22 mouse cellular contexts compared by ENCODE assay signal in the genomic region with DNA sequence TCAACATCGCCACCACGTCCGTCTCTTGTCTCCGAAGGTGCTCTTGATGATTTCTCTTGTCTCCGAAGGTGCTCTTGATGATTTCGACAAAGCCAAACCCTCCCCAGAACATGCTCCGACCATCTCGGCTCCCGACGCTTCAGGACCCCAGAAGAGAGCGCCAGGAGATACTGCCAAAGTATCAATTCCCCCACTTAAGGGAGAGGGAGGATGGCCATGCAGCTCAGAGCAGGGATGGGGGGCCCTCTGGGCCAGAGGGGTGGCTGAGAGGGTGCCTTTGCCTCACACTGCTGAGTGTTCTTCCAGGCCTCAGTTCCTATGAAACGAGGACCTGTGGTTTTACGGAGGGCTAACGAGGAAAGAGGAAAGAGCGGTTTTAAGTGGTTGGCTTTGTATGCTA. TPM values are rescaled to one million over a fixed set of nuclear protein-coding genes. Genes with fewer than 3 reads are reported as not detected.
A peak's percentile ranks its signal among the peaks of the same experiment; 100 is the strongest.
DNase-seq lines count a peak whose midpoint lies in the region; ATAC-seq and TF ChIP-seq lines count a peak whose summit lies in the region.
"Had no signal": no experiment of that assay in that cellular context is flagged by ENCODE, and none has a peak within 500 bp of the region (broad histone marks: within the 10 kb centered on the region; RNA-seq: fewer than 3 reads in every experiment).

No protein-coding gene starts in this region.

- peaks cover 54% of the 10 kb centered on the region for H3K36me3 ChIP-seq in heart, embryonic 12.5 days
- H3K36me3 ChIP-seq in megakaryocyte, embryonic 14.5 days (replicated peaks; ENCODE audit: low read length): peaks cover 53% of the 10 kb centered on the region
- H3K36me3 ChIP-seq in E14TG2a.4 (ENCODE audit: insufficient read depth, low read length) (peaks cover 52% of the 10 kb centered on the region), myocyte (ENCODE audit: control insufficient read depth, insufficient read depth) (peaks cover 27% of the 10 kb centered on the region)
- peaks cover 53% of the 10 kb centered on the region for H3K36me3 ChIP-seq in midbrain, embryonic 13.5 days

- no peak for ATAC-seq in heart, embryonic 12.5 days (ENCODE audit: insufficient number of reproducible peaks, low FRiP score)
- ATAC-seq in megakaryocyte, adult 5-6 weeks (ENCODE audit: poor library complexity, severe bottlenecking): no peak
- ATAC-seq in midbrain, embryonic 13.5 days: no peak
- ATAC-seq: CD4-positive, CD25-positive, alpha-beta regulatory T cell, adult 4 months; forebrain, embryonic 15.5 days; hindbrain, postnatal 0 days; inflammation-experienced regulatory T-cells, adult 6 months; Patski had no signal

- 88% methylated on average over 15 of the region's 15 CpGs for WGBS in heart, embryonic 12.5 days
- WGBS in midbrain, embryonic 13.5 days: 94% methylated on average over 15 of the region's 15 CpGs

- no peak for TF ChIP-seq POLR2A in myocyte (IDR thresholded peaks at IDR 0.05; ENCODE audit: insufficient read length, low read depth)

- DNase-seq in heart, adult 11 months: peak; percentile 83
- DNase-seq: cerebellum, adult 18-20 months; cerebellum, adult 9-10 months; cerebellum, postnatal 14 days; gastrocnemius, postnatal 25 days; heart, adult 2 months had no signal

- H3K4me1 ChIP-seq in heart, embryonic 12.5 days (replicated peaks): peaks cover 12% of the 10 kb centered on the region
- H3K4me1 ChIP-seq in megakaryocyte, embryonic 14.5 days: peaks cover 26% of the 10 kb centered on the region
- H3K4me1 ChIP-seq in E14TG2a.4 (replicated peaks; ENCODE audit: low read depth, low read length): peaks cover 40% of the 10 kb centered on the region
- peaks cover 21% of the 10 kb centered on the region for H3K4me1 ChIP-seq in midbrain, embryonic 13.5 days (replicated peaks)

- H3K4me2 ChIP-seq in heart, embryonic 12.5 days: no peak overlapping the region
- H3K4me2 ChIP-seq in myocyte (ENCODE audit: low read depth): peak overlapping the region; percentile 34
- H3K4me2 ChIP-seq in midbrain, embryonic 13.5 days (replicated peaks): no peak overlapping the region
- H3K4me2 ChIP-seq: forebrain, embryonic 12.5 days; forebrain, embryonic 15.5 days had no signal

- no peaks in the 10 kb centered on the region for H3K27me3 ChIP-seq in heart, embryonic 12.5 days (replicated peaks)
- no peaks in the 10 kb centered on the region for H3K27me3 ChIP-seq in megakaryocyte, embryonic 14.5 days (replicated peaks)
- H3K27me3 ChIP-seq in E14TG2a.4 (ENCODE audit: insufficient read depth, low read length) (no peaks in the 10 kb centered on the region), myocyte (ENCODE audit: control insufficient read depth, insufficient read depth, insufficient read length) (no peaks in the 10 kb centered on the region)
- no peaks in the 10 kb centered on the region for H3K27me3 ChIP-seq in midbrain, embryonic 13.5 days
- H3K27me3 ChIP-seq: embryonic facial prominence, embryonic 12.5 days; forebrain, embryonic 12.5 days; forebrain, embryonic 15.5 days; Patski had no signal

- TF ChIP-seq CTCF in E14TG2a.4 (conservative IDR thresholded peaks at IDR 0.05; ENCODE audit: low read length): no peak

- no peak overlapping the region for H3K27ac ChIP-seq in heart, embryonic 12.5 days (ENCODE audit: poor library complexity, severe bottlenecking)
- no peak overlapping the region for H3K27ac ChIP-seq in midbrain, embryonic 13.5 days
- H3K27ac ChIP-seq: embryonic facial prominence, embryonic 12.5 days; forebrain, embryonic 12.5 days; forebrain, embryonic 15.5 days; heart, adult 2 months; heart, embryonic 10.5 days; hindbrain, embryonic 14.5 days; hindbrain, postnatal 0 days had no signal

- H3K79me2 ChIP-seq in myocyte (ENCODE audit: control insufficient read depth, insufficient read depth): peaks cover 24% of the 10 kb centered on the region

- H3K4me3 ChIP-seq in heart, embryonic 12.5 days: no peak overlapping the region
- H3K4me3 ChIP-seq in megakaryocyte, embryonic 14.5 days (replicated peaks): peak overlapping the region; percentile 5
- peak overlapping the region; percentile 37; the same call in 1 of the 2 replicates for H3K4me3 ChIP-seq in E14TG2a.4 (replicated peaks; ENCODE audit: low read length)
- H3K4me3 ChIP-seq in myocyte: peak overlapping the region; percentile 89
- H3K4me3 ChIP-seq in midbrain, embryonic 13.5 days (replicated peaks): no peak overlapping the region
- H3K4me3 ChIP-seq: forebrain, embryonic 12.5 days; forebrain, embryonic 15.5 days; heart, adult 2 months had no signal

- H3K9me3 ChIP-seq in heart, embryonic 12.5 days (replicated peaks): no peaks in the 10 kb centered on the region
- H3K9me3 ChIP-seq in megakaryocyte, embryonic 14.5 days: no peaks in the 10 kb centered on the region
- H3K9me3 ChIP-seq in E14TG2a.4 (ENCODE audit: low read length): no peaks in the 10 kb centered on the region
- H3K9me3 ChIP-seq in midbrain, embryonic 13.5 days: no peaks in the 10 kb centered on the region
- H3K9me3 ChIP-seq: embryonic facial prominence, embryonic 12.5 days; forebrain, embryonic 12.5 days; forebrain, embryonic 15.5 days; G1E; heart, embryonic 10.5 days had no signal

- H3K9ac ChIP-seq in heart, embryonic 12.5 days: no peak overlapping the region
- no peak overlapping the region for H3K9ac ChIP-seq in midbrain, embryonic 13.5 days (replicated peaks)
- H3K9ac ChIP-seq: embryonic facial prominence, embryonic 12.5 days; forebrain, embryonic 12.5 days; forebrain, embryonic 15.5 days; hindbrain, embryonic 14.5 days had no signal

- no peak overlapping the region for H3ac ChIP-seq in myocyte (ENCODE audit: control insufficient read depth, insufficient read length)

TF ChIP-seq in myocyte, 11 proteins besides CTCF, POLR2A, EP300 and RAD21:
- TF ChIP-seq REST (IDR thresholded peaks at IDR 0.05; ENCODE audit: insufficient read depth, insufficient read length) (no peak), MAX (IDR thresholded peaks at IDR 0.05; ENCODE audit: low read depth) (no peak), USF1 (IDR thresholded peaks at IDR 0.05; ENCODE audit: low read depth) (no peak), TCF3 (IDR thresholded peaks at IDR 0.05; ENCODE audit: insufficient read length, low read depth) (no peak), MYOG (IDR thresholded peaks at IDR 0.05; ENCODE audit: control insufficient read depth in 1 of 3, insufficient read depth in 1 of 3, insufficient read length in 2 of 3, low read depth in 2 of 3) (no peak), E2F4 (IDR thresholded peaks at IDR 0.05; ENCODE audit: insufficient read depth) (no peak), POLR2AphosphoS2 (IDR thresholded peaks at IDR 0.05; ENCODE audit: insufficient read length, low read depth) (no peak)

RNA-seq across cellular contexts. Expression of gene Pex19, which starts 2.0 kb away (rescaled TPM):
- 133 and 139 TPM in 2 replicates for polyA plus RNA-seq in heart, embryonic 12.5 days (2016; fragmentation: Nextera tagmentation; extraction: Ambion mirVana)
- polyA plus RNA-seq in megakaryocyte, embryonic 14.5 days (2012; ENCODE audit: insufficient read depth, low replicate concordance): 4.1 and 18.9 TPM in 2 replicates
- 16.6 and 17.5 TPM in 2 replicates for total RNA-seq in megakaryocyte, adult 5-6 weeks (2015)
- 33.9 and 36.5 TPM in 2 replicates for total RNA-seq in megakaryocyte, adult 5-6 weeks (2017)
- 184 TPM for polyA plus RNA-seq in myocyte (2012; fragmentation: generic; extraction: Trizol)
- polyA plus RNA-seq in midbrain, embryonic 13.5 days (2015; fragmentation: Nextera tagmentation; extraction: Ambion mirVana): 171 and 172 TPM in 2 replicates

RNA-seq across cellular contexts. Expression of gene Dcaf8, which starts 19.3 kb away (rescaled TPM):
- 123 and 125 TPM in 2 replicates for polyA plus RNA-seq in heart, embryonic 12.5 days (2016; fragmentation: Nextera tagmentation; extraction: Ambion mirVana)
- polyA plus RNA-seq in megakaryocyte, embryonic 14.5 days (2012; ENCODE audit: insufficient read depth, low replicate concordance): 15.0 and 34.6 TPM in 2 replicates
- total RNA-seq in megakaryocyte, adult 5-6 weeks (2015): 18.9 and 19.4 TPM in 2 replicates
- total RNA-seq in megakaryocyte, adult 5-6 weeks (2017): 63.9 and 71.6 TPM in 2 replicates
- polyA plus RNA-seq in myocyte (2012; fragmentation: generic; extraction: Trizol): 80.0 TPM
- polyA plus RNA-seq in midbrain, embryonic 13.5 days (2015; fragmentation: Nextera tagmentation; extraction: Ambion mirVana): 106 and 109 TPM in 2 replicates

RNA-seq across cellular contexts. Expression of gene Ncstn, which starts 46.0 kb away (rescaled TPM):
- 132 TPM in 2 replicates for polyA plus RNA-seq in heart, embryonic 12.5 days (2016; fragmentation: Nextera tagmentation; extraction: Ambion mirVana)
- polyA plus RNA-seq in megakaryocyte, embryonic 14.5 days (2012; ENCODE audit: insufficient read depth, low replicate concordance): 0.76 and 7.6 TPM in 2 replicates
- 81.2 and 87.8 TPM in 2 replicates for total RNA-seq in megakaryocyte, adult 5-6 weeks (2015)
- 39.8 and 45.5 TPM in 2 replicates for total RNA-seq in megakaryocyte, adult 5-6 weeks (2017)
- polyA plus RNA-seq in myocyte (2012; fragmentation: generic; extraction: Trizol): 49.7 TPM
- 126 and 129 TPM in 2 replicates for polyA plus RNA-seq in midbrain, embryonic 13.5 days (2015; fragmentation: Nextera tagmentation; extraction: Ambion mirVana)

RNA-seq across cellular contexts. Expression of gene Copa, which starts 46.2 kb away (rescaled TPM):
- polyA plus RNA-seq in heart, embryonic 12.5 days (2016; fragmentation: Nextera tagmentation; extraction: Ambion mirVana): 214 and 219 TPM in 2 replicates
- polyA plus RNA-seq in megakaryocyte, embryonic 14.5 days (2012; ENCODE audit: insufficient read depth, low replicate concordance): 2.9 and 15.6 TPM in 2 replicates
- 120 and 132 TPM in 2 replicates for total RNA-seq in megakaryocyte, adult 5-6 weeks (2015)
- total RNA-seq in megakaryocyte, adult 5-6 weeks (2017): 122 and 132 TPM in 2 replicates
- 144 TPM for polyA plus RNA-seq in myocyte (2012; fragmentation: generic; extraction: Trizol)
- polyA plus RNA-seq in midbrain, embryonic 13.5 days (2015; fragmentation: Nextera tagmentation; extraction: Ambion mirVana): 190 and 202 TPM in 2 replicates

Comparison
In these comparisons a context has a peak if more than half of its experiments do, and no peak if none do; other contexts are left out.
1. H3K4me3 ChIP-seq: peak in megakaryocyte, embryonic 14.5 days (single experiment), E14TG2a.4 (single experiment) and myocyte (single experiment); none in heart, embryonic 12.5 days (single experiment) and midbrain, embryonic 13.5 days (single experiment).